Mouse (Mus musculus): ENCODE measurements around the gene Bri3bp.
"Not testable (repeated sequence)": the region's sequence is repeated elsewhere in the genome, so short reads cannot be mapped to it uniquely, and the experiment has no call there.

Gene Bri3bp

GRCm38 (mm10) chr5:125485031-125485778 is 43.8 kb downstream of the Bri3bp start:
- DNase-seq (ENCODE audit: low read depth, low spot score) = no peak

GRCm38 (mm10) chr5:125486088-125486487 is 44.7 kb downstream of the Bri3bp start:
- DNase-seq (ENCODE audit: low read depth, low spot score) = no peak

GRCm38 (mm10) chr5:125487375-125488115 is 46.2 kb downstream of the Bri3bp start:
- DNase-seq (ENCODE audit: low read depth, low spot score) = no peak

- no peak for DNase-seq (ENCODE audit: low read depth, low spot score)
Observed at GRCm38 (mm10) chr5:125488116-125488455, 46.7 kb downstream of the Bri3bp start.

GRCm38 (mm10) chr5:125488953-125489352 is 47.6 kb downstream of the Bri3bp start:
- DNase-seq (ENCODE audit: low read depth, low spot score) = not testable (repeated sequence)

- DNase-seq (ENCODE audit: low read depth, low spot score) = no peak
Observed at GRCm38 (mm10) chr5:125491107-125491506, 49.7 kb downstream of the Bri3bp start.

GRCm38 (mm10) chr5:125492379-125493092 is 51.2 kb downstream of the Bri3bp start:
- no peak for DNase-seq (ENCODE audit: low read depth, low spot score)

- DNase-seq (ENCODE audit: low read depth, low spot score) = no peak
Observed at GRCm38 (mm10) chr5:125493093-125493423, 51.7 kb downstream of the Bri3bp start.

GRCm38 (mm10) chr5:125495655-125496054 is 54.3 kb downstream of the Bri3bp start:
- DNase-seq (ENCODE audit: low read depth, low spot score) = no peak

GRCm38 (mm10) chr5:125497821-125498600 is 56.6 kb downstream of the Bri3bp start:
- peak; percentile 86 for DNase-seq (ENCODE audit: low read depth, low spot score)

GRCm38 (mm10) chr5:125501505-125501904 is 60.1 kb downstream of the Bri3bp start:
- no peak for DNase-seq (ENCODE audit: low read depth, low spot score)

GRCm38 (mm10) chr5:125502186-125502585 is 60.8 kb downstream of the Bri3bp start:
- DNase-seq (ENCODE audit: low read depth, low spot score) = no peak

- DNase-seq (ENCODE audit: low read depth, low spot score) = no peak
Observed at GRCm38 (mm10) chr5:125503628-125504027, 62.3 kb downstream of the Bri3bp start.

GRCm38 (mm10) chr5:125504692-125505091 is 63.3 kb downstream of the Bri3bp start:
- DNase-seq (ENCODE audit: low read depth, low spot score) = no peak

GRCm38 (mm10) chr5:125505968-125506367 is 64.6 kb downstream of the Bri3bp start:
- DNase-seq (ENCODE audit: low read depth, low spot score) = no peak

- DNase-seq (ENCODE audit: low read depth, low spot score) = peak; percentile 86
Observed at GRCm38 (mm10) chr5:125507582-125507981, 66.2 kb downstream of the Bri3bp start.

- DNase-seq (ENCODE audit: low read depth, low spot score) = peak; percentile 54
Observed at GRCm38 (mm10) chr5:125508006-125508405, 66.6 kb downstream of the Bri3bp start.

GRCm38 (mm10) chr5:125509541-125509940 is 68.2 kb downstream of the Bri3bp start:
- peak; percentile 89 for DNase-seq (ENCODE audit: low read depth, low spot score)
